Mouse (Mus musculus): ENCODE measurements around the gene Sulf2. TPM values are rescaled to one million over a fixed set of nuclear protein-coding genes. Genes with fewer than 3 reads are reported as not detected.

Gene Sulf2
- total and polyA plus RNA-seq, 3 experiments: 36.8 to 119 (median 56.3) TPM

GRCm38 (mm10) chr2:166175552-166176136 lies 20.2 kb upstream of the Sulf2 start:
- DNase-seq: no peak

GRCm38 (mm10) chr2:166175145-166175544 lies 19.7 kb upstream of the Sulf2 start:
- DNase-seq: no peak

DNA sequence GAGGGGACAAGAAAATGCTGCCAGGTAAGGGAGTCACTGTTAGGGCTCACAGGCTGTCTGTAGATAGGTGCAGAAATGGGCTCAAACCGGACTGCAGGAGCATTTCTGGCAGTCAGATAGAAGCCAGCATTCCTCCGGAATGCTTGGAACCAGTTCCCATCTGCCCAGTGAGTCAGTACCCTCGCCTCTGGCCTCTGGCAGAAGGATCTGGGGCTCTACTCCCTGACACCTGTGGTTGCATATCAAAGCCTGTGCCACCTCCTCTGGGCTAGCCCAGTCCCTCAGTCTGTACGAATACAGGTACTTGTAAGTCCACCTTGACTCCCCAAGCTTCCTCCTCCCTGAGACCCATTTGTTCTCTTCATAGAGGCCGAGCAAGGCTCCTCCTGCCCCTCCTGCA lies 17.7 kb upstream of the Sulf2 start:
- DNase-seq: no peak

- no peak for DNase-seq
These were observed 14.7 kb upstream of the Sulf2 start for GRCm38 (mm10) chr2:166170173-166170572.

GRCm38 (mm10) chr2:166168868-166169267 lies 13.4 kb upstream of the Sulf2 start:
- DNase-seq: no peak

DNA sequence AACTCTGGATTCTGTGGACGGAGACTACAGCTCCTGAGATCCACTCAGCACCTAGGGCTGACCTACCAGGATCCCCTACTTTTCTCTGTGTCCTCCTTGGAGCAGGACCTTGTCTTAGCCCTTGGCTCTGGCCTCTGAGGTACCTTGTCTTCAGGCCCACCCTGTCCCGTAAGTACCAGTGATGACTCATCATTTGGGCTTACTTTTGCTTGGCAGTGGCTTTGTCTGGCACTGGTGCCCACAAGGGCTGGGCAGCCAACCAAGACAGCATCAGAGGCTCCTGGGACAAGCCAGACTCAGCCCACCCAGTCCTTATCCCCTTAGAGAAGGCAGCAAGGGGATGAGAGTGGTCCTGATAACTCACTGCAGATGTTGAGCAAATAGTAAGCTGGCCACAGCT lies 11.9 kb upstream of the Sulf2 start:
- peak; percentile 60 for DNase-seq

GRCm38 (mm10) chr2:166165396-166165795 lies 9.9 kb upstream of the Sulf2 start:
- DNase-seq: no peak

- no peak for DNase-seq
These were observed 9.1 kb upstream of the Sulf2 start for GRCm38 (mm10) chr2:166164601-166165000.

- DNase-seq: no peak
These were observed 8.5 kb upstream of the Sulf2 start for GRCm38 (mm10) chr2:166163917-166164316.

DNA sequence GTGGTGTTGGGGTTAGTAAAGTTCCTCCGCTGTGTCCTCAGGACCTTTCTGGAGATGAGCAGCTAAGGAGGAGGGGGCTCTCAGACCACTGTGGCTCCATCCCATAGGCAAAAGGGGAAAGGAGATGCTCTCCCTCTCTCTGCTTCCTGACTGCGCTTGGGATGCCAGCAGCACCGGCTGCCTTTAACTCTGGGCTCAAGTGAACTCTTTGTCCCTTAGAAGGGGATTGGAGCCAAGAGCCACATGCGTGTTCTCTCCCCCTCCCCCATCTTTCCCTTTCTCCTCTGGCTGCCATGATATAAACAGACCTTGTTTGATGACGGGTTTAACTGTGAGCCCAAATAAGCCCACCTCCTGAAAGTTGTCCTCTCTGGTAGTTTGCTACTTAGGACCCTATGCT lies 7.8 kb upstream of the Sulf2 start:
- DNase-seq: no peak

- no peak for DNase-seq
These were observed 6.7 kb upstream of the Sulf2 start for GRCm38 (mm10) chr2:166162160-166162559.

DNA sequence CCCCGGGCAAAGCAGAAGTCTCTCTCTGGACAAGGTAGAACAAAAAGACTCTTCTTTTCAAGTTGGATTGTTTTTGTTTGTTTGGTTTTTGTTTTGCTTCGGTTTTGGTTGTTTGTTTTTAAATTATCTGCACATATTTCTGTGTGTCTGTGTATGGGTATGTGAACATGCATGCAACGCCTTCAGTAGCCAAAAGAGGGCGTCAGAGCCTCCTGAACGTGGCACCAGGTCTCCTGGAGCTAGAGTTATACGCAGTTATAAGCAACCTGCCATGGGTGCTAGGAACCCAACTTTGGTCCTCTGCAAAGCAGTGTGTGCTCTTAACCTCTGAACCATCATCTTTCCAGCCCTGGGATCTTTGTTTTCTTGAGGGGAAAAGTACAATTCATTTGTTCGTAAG lies 3.8 kb upstream of the Sulf2 start:
- no peak for DNase-seq

GRCm38 (mm10) chr2:166157767-166158561 lies 2.5 kb upstream of the Sulf2 start:
- DNase-seq: no peak

DNA sequence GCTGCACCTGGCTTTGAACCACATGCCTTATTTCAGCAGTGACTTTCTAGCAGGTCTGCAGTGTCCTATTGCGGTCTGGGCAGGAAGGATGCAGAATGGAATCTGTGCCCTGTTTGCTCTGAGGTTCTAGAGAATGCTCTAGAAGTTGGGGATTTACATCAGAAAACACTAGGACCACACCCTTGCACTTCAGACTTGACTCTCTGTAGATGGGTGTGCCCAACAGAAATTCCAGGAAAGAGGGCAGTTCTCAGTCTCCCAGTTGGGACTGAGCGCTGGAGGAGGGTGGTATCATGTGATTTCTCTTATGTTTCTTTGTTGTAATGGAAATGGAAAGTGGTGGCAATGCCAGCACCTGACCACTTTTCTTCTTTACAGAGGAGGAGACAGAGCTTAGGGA lies 1.7 kb upstream of the Sulf2 start:
- DNase-seq: no peak

GRCm38 (mm10) chr2:166156122-166156521 lies 659 bp upstream of the Sulf2 start:
- no peak for DNase-seq

DNA sequence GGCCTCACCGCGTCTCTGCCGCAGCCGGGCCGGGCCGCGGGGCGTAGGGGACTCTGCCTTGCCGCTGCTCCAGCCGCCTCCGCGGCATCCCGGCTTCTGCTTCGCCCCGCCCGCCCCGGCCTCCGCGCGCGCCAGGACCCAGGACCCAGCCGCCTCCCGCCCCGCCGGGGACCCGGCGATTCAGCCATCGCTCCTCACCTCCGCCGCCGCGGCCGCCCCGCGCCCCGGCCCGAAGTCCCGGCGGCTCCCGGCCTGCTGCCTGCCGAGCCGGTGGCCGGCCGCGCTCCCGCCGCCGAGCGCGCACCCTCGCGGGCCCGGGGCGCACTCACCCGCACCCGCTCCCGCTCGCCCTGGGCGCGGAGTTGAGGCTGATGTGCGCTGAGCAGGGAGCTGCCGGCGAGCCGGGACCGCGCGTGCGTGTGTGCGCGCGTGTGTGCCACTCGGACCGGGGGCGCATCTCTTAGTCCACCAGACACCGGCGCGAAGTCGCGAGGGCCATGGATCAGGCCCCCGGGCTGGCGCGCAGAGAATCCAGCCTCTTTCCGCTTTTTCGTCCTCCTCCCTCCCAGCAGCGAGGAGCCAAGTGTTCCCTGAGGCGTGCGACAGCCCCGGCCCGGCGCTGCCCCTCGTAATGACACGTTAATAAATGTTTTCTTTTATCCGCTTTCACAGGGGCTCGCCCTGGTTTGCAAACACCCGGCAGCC lies 562 bp downstream of the Sulf2 start:
- peak; percentile 76 for DNase-seq

- peak; percentile 70 for DNase-seq
These were observed 1.4 kb downstream of the Sulf2 start for GRCm38 (mm10) chr2:166153891-166154711.

DNA sequence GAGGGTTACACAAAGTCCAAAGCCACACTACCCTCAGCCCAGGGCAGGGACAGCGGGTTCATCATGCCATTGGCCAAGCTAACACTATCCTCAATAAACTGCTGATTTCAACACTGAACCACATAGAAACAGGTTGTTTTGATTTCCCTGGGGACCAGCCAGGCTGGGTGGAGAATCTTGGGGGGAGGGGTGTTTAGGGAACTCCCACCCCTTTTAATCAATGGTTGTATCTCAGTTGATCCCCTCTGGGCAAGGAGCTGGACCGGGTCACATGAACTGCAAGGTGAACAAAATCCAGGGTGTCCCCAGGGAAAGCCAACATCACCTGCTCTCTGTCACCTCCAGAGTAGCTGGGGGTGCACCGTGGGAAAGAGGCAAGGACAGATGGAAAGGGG lies 2.1 kb downstream of the Sulf2 start:
- peak; percentile 45 for DNase-seq

GRCm38 (mm10) chr2:166152734-166153398 lies 2.6 kb downstream of the Sulf2 start:
- DNase-seq: no peak

- peak; percentile 93 for DNase-seq
These were observed 3.7 kb downstream of the Sulf2 start for GRCm38 (mm10) chr2:166151510-166152473.

- no peak for DNase-seq
These were observed 4.9 kb downstream of the Sulf2 start for GRCm38 (mm10) chr2:166150584-166150983.
